Mouse (Mus musculus) skeletal muscle tissue, adult 2 months (tissue): Measurements from ENCODE around the gene C4bp.
"Not testable (repeated sequence)": the region's sequence is repeated elsewhere in the genome, so short reads cannot be mapped to it uniquely, and the experiment has no call there.

Experiments
- DNase-seq: peaks from one replicate; pipeline ENCODE4 v3.0.0-alpha.2; 2012; ENCODE audit warnings: low read depth, low spot score

The C4bp gene

DNA sequence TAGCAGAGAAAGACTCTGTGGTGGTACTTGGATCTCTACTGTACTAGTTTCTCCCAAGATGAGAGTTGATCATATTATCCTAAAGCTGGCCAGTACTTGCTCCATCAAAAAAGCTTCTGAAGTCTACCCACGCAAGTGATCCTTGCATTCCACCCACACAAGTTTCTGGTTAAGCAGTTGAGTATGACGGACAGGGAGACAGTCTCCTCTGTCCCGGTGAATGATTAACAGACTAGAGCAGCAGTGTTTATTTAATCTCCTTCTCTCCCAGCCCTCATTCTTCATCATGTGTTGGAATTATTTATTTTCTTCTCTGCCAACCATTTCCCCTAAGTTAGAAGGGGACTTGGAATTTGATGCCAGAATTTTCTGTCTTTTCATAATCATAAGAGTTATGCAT is at the start of gene C4bp:
C4bp (minus strand) TSS at position 179 of the 400 bp plus-strand sequence.
- DNase-seq, result no peak

DNA sequence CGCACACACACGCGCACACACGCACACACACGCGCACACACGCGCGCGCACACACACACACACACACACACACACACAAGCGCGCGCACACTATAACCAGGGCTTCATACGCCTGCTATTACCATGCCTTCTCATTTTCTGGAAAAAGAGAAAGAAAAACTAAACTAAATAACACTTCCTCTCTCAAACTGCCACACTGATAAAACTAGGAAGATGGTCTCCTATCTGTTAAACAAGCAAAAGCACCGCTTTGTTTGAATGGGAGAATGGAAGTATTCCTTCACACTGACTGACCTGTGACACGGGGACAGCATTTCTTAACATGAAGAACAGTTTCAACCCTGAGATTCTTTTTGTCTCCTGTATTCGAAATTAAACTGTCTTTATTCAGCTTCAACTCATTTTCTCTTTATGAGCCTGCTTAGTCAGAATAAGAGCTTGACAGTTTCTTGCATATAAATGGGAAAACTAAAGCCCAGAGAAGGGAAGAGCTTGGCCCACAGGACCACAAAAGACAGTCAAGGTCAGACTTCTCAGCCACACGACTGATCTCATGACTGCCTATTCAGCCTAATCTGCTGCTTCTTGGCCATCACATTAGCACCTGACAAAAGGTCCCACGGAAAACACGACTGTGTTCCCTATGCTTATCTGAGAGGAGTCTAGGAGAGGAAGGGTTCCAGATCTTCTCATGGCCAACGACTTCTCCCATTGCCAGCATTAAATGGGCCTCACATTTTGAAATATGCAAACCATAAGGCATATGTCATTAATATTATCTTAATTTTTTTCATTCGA is 49.0 kb upstream of the C4bp start:
- no peak for DNase-seq

GRCm38 (mm10) chr1:130703613-130704012 is 42.2 kb upstream of the C4bp start:
- DNase-seq, result no peak

DNA sequence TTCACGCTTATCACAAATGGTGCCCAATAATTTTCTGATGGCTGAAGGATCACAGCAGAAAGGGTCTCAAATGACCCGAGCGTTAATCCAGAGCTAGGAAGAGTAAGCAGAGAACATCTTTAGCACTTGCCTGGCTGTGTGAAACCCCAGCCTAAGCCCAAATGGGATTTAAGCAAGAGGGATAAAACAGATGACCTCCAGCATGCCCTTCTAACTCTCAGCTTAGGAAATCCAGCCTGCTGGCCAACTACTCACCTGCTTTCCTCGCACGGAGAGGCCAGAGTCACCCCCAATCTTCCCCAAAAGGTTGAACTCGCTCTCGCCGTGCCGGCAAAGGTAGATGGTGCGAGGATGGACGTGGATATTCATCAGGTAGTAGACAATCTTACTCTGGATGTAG is 40.5 kb upstream of the C4bp start:
- no peak for DNase-seq

GRCm38 (mm10) chr1:130699937-130700633 is 38.7 kb upstream of the C4bp start:
- DNase-seq, result peak; percentile 11

- DNase-seq, result no peak
These were observed 37.2 kb upstream of the C4bp start for GRCm38 (mm10) chr1:130698601-130699000.

DNA sequence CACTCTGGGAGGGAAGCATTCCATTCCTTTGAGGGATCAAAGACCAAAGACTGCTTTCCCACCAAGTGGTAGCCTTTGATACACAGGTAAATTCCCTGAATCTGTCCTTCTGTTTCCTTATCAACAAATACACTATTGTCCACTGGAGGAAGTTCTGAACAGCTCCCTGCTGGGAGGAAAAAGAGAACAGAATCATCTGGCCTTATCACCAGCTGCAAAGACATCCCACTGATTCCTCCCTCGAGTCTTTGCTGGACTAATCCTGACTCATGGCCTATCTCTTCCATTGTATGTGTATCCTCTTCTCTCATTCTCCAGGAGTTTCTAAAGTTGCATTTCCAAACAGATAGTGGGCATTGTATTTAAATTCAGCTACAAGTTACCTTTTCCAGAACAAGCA is 22.5 kb upstream of the C4bp start:
- DNase-seq, result no peak

- no peak for DNase-seq
These were observed 20.4 kb upstream of the C4bp start for GRCm38 (mm10) chr1:130681656-130682413.

GRCm38 (mm10) chr1:130681075-130681474 is 19.6 kb upstream of the C4bp start:
- DNase-seq, result no peak

DNA sequence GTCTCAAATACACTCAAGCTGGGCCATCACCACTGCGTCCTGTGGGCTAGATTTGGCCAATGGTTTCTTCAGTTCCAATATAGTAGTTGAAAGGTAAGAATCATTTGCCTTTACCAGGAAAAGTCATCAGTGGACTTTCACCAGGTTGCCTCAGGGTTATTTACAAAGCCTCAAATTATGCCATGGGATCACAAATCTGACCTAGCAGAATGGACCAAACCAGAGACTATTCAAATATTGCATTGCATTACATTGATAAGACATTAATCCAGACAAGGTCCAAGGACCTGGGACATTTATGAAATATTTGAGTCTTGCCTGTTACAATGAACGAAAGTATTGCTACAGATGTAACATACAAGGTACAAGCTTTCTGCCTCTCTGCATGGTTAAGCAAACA is 17.1 kb upstream of the C4bp start:
- DNase-seq, result no peak

DNA sequence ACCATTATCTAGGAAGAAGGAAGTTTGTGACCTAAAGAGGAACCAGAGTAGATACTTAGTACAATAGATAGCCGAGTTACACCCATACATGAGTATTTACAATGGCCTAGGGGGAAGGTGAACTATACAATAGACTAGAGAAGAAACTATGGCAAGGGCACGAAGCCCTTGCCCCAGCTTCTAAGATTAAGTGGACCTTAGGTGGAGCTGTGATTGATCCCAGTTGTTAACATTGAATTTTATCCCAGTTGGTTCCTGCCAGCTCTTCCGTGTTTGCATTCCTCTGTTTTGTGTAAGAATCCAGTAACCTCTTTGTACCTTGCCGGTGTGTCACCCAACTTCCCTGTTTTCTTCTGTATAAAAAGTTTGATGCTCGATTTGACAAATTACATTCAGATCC is 2.1 kb upstream of the C4bp start:
- not testable (repeated sequence) for DNase-seq

DNA sequence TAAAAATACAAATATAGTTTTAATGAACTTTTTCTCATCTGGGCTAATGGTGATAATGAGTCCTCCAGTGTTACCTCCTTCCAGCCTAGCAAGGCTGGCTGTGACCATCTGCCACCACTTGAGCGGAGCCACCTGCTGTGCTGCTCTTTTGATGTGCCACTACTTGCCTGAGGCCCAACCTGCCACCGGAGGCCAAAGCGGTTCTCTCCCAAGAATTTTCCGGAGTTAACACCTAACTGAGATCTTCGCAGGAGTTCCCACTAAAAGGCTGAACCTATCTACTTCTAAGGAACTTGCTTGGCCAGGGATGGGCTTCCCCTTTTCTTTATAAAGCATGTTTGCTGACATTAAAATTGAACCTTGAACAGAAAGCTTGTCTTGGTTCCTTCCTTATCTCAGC is 1.8 kb downstream of the C4bp start:
- DNase-seq, result not testable (repeated sequence)

DNA sequence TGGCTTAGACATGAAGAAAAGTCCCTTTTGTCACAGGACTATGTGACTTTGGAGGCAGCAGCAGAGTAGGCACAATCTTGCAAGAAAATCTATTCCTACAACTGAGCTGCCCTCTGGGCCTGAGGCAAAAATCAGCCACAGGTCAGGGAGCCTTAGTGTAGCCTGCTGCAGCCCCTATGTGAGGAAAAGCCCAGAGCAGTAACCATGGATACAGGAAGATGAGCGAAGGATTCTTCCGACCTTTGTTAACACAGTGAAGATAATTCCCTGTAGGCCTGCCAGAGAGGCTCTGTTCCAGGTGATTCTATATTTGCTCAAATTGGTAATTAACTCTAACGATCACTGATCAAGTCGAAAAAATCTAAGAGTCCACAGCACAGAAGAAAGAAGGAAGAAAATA is 17.3 kb downstream of the C4bp start:
- DNase-seq, result no peak

DNA sequence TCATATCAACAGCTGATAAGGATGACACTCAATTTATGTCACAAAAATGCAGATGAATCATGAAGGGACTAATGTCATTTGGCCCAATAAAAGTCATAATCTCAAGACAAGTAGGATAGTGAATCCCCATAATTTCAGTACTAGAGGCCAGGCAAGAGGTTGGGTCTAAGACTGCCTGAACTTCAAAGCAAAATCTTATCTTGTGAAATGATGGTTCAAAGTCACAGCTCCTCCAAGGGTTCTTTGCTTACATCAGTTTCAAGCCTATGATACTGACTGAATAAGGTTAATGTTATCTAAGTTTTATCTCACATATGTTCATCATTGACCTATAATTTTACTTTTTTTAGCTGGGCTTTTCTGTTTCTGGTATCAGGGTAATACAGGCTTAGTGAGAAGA is 20.5 kb downstream of the C4bp start:
- DNase-seq, result no peak

DNA sequence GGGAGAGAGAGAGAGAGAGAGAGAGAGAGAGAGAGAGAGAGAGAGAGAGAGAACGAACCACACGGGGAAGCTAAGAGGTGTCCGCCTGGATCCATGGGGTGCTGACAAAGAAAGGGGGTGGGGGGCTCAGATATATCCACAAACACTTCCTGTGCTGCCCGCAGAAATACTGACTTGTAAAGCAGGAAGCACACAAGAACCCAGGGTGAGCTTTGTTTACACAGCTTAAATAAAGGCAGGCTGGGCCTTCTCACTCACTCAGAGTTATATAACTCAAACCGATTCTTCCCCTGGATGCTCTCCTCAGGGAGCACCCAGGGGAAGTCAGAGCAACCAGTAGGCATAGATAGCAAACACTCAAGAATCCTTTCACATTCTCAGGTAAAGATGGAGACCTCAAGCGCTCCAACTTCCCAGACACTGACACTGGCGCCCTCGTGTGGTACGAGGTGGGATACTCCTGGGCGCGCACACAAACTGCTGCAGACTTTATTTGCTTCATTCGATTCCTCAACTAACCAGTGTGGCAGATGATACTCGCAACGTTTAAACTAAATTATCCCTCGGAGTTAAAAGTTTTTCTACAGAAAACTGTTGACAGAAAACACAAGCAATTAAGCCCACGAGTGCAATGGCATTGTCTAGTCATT is 27.5 kb downstream of the C4bp start:
- peak; percentile 27 for DNase-seq

DNA sequence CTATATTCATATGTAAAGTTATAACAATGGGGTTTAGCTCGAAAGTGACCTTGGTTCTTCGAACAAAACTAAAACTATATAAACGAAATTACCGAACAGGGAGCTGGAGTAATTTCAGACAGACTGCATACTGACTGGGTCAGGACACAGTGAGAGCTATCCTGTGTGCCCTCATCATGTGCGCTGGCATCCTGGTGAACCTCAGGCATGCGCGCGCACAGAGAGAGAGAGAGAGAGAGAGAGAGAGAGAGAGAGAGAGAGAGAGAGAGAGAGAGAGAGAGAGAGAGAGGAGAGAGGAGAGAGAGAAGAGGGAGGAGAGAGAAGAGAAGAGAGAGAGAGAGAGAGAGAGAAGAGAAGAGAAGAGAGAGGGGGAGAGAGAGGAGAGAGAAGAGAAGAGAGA is 28.1 kb downstream of the C4bp start:
- DNase-seq, result no peak

GRCm38 (mm10) chr1:130629521-130629920 is 31.9 kb downstream of the C4bp start, which contains the start of gene Zp3r:
Gene Zp3r (minus strand): TSS chr1:130629621.
- no peak for DNase-seq

- no peak for DNase-seq
These were observed 65.1 kb downstream of the C4bp start for GRCm38 (mm10) chr1:130596291-130596690.

- DNase-seq, result peak; percentile 38
These were observed 72.8 kb downstream of the C4bp start for GRCm38 (mm10) chr1:130588659-130589058.
